Mouse (Mus musculus): ENCODE results near the gene Cacna1b.

Gene Cacna1b

GRCm38 (mm10) chr2:24763115-24763557 is at the start of gene Cacna1b:
Gene Cacna1b, minus strand, starts transcription at chr2:24763152.
- in situ Hi-C loops (cut with MboI; ENCODE audit: low pct_unique_long_range_greater_than_20kb in 1 of 2, low sequenced_read_pairs in 2 of 2, unreplicated experiment in 1 of 2), result loop anchor here in 1 of 2 experiments (25.0 kb wide), 1 partner anchor 351 kb away; no protein-coding TSS in a partner anchor

- in situ Hi-C loops (cut with MboI; ENCODE audit: low pct_unique_long_range_greater_than_20kb in 1 of 2, low sequenced_read_pairs in 2 of 2, unreplicated experiment in 1 of 2), result no loop called here
Observed at GRCm38 (mm10) chr2:24809746-24810145, 46.8 kb upstream of the Cacna1b start.

GRCm38 (mm10) chr2:24807691-24808090 is 44.7 kb upstream of the Cacna1b start:
- in situ Hi-C loops (cut with MboI; ENCODE audit: low pct_unique_long_range_greater_than_20kb in 1 of 2, low sequenced_read_pairs in 2 of 2, unreplicated experiment in 1 of 2), result no loop called here

- in situ Hi-C loops (cut with MboI; ENCODE audit: low pct_unique_long_range_greater_than_20kb in 1 of 2, low sequenced_read_pairs in 2 of 2, unreplicated experiment in 1 of 2), result no loop called here
Observed at GRCm38 (mm10) chr2:24807036-24807435, 44.1 kb upstream of the Cacna1b start.

GRCm38 (mm10) chr2:24806143-24806542 is 43.2 kb upstream of the Cacna1b start:
- in situ Hi-C loops (cut with MboI; ENCODE audit: low pct_unique_long_range_greater_than_20kb in 1 of 2, low sequenced_read_pairs in 2 of 2, unreplicated experiment in 1 of 2), result no loop called here

GRCm38 (mm10) chr2:24805621-24806020 is 42.7 kb upstream of the Cacna1b start:
- in situ Hi-C loops (cut with MboI; ENCODE audit: low pct_unique_long_range_greater_than_20kb in 1 of 2, low sequenced_read_pairs in 2 of 2, unreplicated experiment in 1 of 2), result no loop called here

GRCm38 (mm10) chr2:24796833-24797457 is 34.0 kb upstream of the Cacna1b start:
- in situ Hi-C loops (cut with MboI; ENCODE audit: low pct_unique_long_range_greater_than_20kb in 1 of 2, low sequenced_read_pairs in 2 of 2, unreplicated experiment in 1 of 2), result no loop called here

- in situ Hi-C loops (cut with MboI; ENCODE audit: low pct_unique_long_range_greater_than_20kb in 1 of 2, low sequenced_read_pairs in 2 of 2, unreplicated experiment in 1 of 2), result no loop called here
Observed at GRCm38 (mm10) chr2:24787250-24787649, 24.3 kb upstream of the Cacna1b start.

- in situ Hi-C loops (cut with MboI; ENCODE audit: low pct_unique_long_range_greater_than_20kb in 1 of 2, low sequenced_read_pairs in 2 of 2, unreplicated experiment in 1 of 2), result no loop called here
Observed at GRCm38 (mm10) chr2:24781253-24781652, 18.3 kb upstream of the Cacna1b start.

GRCm38 (mm10) chr2:24776831-24777230 is 13.9 kb upstream of the Cacna1b start:
- in situ Hi-C loops (cut with MboI; ENCODE audit: low pct_unique_long_range_greater_than_20kb in 1 of 2, low sequenced_read_pairs in 2 of 2, unreplicated experiment in 1 of 2), result no loop called here

- in situ Hi-C loops (cut with MboI; ENCODE audit: low pct_unique_long_range_greater_than_20kb in 1 of 2, low sequenced_read_pairs in 2 of 2, unreplicated experiment in 1 of 2), result no loop called here
Observed at GRCm38 (mm10) chr2:24775951-24776587, 13.1 kb upstream of the Cacna1b start.

- in situ Hi-C loops (cut with MboI; ENCODE audit: low pct_unique_long_range_greater_than_20kb in 1 of 2, low sequenced_read_pairs in 2 of 2, unreplicated experiment in 1 of 2), result loop anchor here in 1 of 2 experiments (25.0 kb wide), 1 partner anchor 363 kb away; no protein-coding TSS in a partner anchor
Observed at GRCm38 (mm10) chr2:24774832-24775231, 11.9 kb upstream of the Cacna1b start.

GRCm38 (mm10) chr2:24770861-24771260 is 7.9 kb upstream of the Cacna1b start:
- in situ Hi-C loops (cut with MboI; ENCODE audit: low pct_unique_long_range_greater_than_20kb in 1 of 2, low sequenced_read_pairs in 2 of 2, unreplicated experiment in 1 of 2), result loop anchor here in 1 of 2 experiments (25.0 kb wide), 1 partner anchor 359 kb away; no protein-coding TSS in a partner anchor

GRCm38 (mm10) chr2:24762446-24762960 is 449 bp downstream of the Cacna1b start:
- in situ Hi-C loops (cut with MboI; ENCODE audit: low pct_unique_long_range_greater_than_20kb in 1 of 2, low sequenced_read_pairs in 2 of 2, unreplicated experiment in 1 of 2), result loop anchor here in 1 of 2 experiments (25.0 kb wide), 1 partner anchor 350 kb away; no protein-coding TSS in a partner anchor

- in situ Hi-C loops (cut with MboI; ENCODE audit: low pct_unique_long_range_greater_than_20kb in 1 of 2, low sequenced_read_pairs in 2 of 2, unreplicated experiment in 1 of 2), result loop anchor here in 1 of 2 experiments (25.0 kb wide), 1 partner anchor 350 kb away; no protein-coding TSS in a partner anchor
Observed at GRCm38 (mm10) chr2:24761923-24762445, 968 bp downstream of the Cacna1b start.

- in situ Hi-C loops (cut with MboI; ENCODE audit: low pct_unique_long_range_greater_than_20kb in 1 of 2, low sequenced_read_pairs in 2 of 2, unreplicated experiment in 1 of 2), result loop anchor here in 1 of 2 experiments (10.0 to 25.0 kb wide), 2 partner anchors 190 to 343 kb away; no protein-coding TSS in a partner anchor
Observed at GRCm38 (mm10) chr2:24755276-24755675, 7.7 kb downstream of the Cacna1b start.

GRCm38 (mm10) chr2:24752599-24752998 is 10.4 kb downstream of the Cacna1b start:
- in situ Hi-C loops (cut with MboI; ENCODE audit: low pct_unique_long_range_greater_than_20kb in 1 of 2, low sequenced_read_pairs in 2 of 2, unreplicated experiment in 1 of 2), result loop anchor here in 1 of 2 experiments (10.0 to 25.0 kb wide), 2 partner anchors 188 to 340 kb away; no protein-coding TSS in a partner anchor

GRCm38 (mm10) chr2:24750051-24750450 is 12.9 kb downstream of the Cacna1b start:
- in situ Hi-C loops (cut with MboI; ENCODE audit: low pct_unique_long_range_greater_than_20kb in 1 of 2, low sequenced_read_pairs in 2 of 2, unreplicated experiment in 1 of 2), result loop anchor here in 1 of 2 experiments (10.0 to 25.0 kb wide), 2 partner anchors 185 to 338 kb away; no protein-coding TSS in a partner anchor

GRCm38 (mm10) chr2:24747878-24748277 is 15.1 kb downstream of the Cacna1b start:
- in situ Hi-C loops (cut with MboI; ENCODE audit: low pct_unique_long_range_greater_than_20kb in 1 of 2, low sequenced_read_pairs in 2 of 2, unreplicated experiment in 1 of 2), result no loop called here
